Mouse (Mus musculus) erythroblast, embryonic 14.5 days (primary cell): ENCODE data around the gene Ar.

Source experiments
- GATA1 ChIP-seq: IDR thresholded peaks from 2 replicates; pipeline ENCODE4 v1.6.1; 2012; ENCODE audit warnings: low read length, inconsistent platforms, mixed read lengths
- TAL1 ChIP-seq: IDR thresholded peaks from 3 replicates; pipeline ENCODE4 v1.6.1; 2012; ENCODE audit warnings: low read length, inconsistent platforms, mixed read lengths

DNA sequence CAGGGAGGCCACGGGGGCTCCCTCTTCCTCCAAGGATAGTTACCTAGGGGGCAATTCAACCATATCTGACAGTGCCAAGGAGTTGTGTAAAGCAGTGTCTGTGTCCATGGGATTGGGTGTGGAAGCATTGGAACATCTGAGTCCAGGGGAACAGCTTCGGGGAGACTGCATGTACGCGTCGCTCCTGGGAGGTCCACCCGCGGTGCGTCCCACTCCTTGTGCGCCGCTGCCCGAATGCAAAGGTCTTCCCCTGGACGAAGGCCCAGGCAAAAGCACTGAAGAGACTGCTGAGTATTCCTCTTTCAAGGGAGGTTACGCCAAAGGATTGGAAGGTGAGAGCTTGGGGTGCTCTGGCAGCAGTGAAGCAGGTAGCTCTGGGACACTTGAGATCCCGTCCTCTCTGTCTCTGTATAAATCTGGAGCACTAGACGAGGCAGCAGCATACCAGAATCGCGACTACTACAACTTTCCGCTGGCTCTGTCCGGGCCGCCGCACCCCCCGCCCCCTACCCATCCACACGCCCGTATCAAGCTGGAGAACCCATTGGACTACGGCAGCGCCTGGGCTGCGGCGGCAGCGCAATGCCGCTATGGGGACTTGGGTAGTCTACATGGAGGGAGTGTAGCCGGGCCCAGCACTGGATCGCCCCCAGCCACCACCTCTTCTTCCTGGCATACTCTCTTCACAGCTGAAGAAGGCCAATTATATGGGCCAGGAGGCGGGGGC, 2.0 kb downstream of the Ar start:
- TF ChIP-seq GATA1, result no peak
- TF ChIP-seq TAL1, result no peak
